Comparison of ENCODE assay signal across 10 mouse cellular contexts in the genomic region with DNA sequence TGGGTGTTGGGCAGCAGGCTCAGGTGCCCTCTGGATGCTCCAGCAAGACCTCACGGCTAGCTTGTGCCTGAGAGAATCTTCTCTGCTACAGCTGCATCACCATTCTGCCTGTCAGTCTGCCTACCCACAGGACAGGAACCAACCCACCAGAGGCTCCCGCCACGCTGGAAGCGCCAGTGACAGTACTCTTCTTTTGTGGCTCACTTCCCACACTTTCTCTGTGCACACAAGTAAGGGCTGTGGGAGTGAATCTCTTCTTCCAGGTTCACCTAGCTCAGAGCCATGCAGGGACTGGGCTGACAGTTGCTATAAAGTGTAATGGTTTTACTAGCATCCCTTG. TPM values are rescaled to one million over a fixed set of nuclear protein-coding genes. Genes with fewer than 3 reads are reported as not detected.
DNase-seq lines count a peak whose midpoint lies in the region; ATAC-seq and TF ChIP-seq lines count a peak whose summit lies in the region.
"Had no signal": no experiment of that assay in that cellular context is flagged by ENCODE, and none has a peak within 500 bp of the region (broad histone marks: within the 10 kb centered on the region; RNA-seq: fewer than 3 reads in every experiment).

No protein-coding gene starts in this region.

- no peak overlapping the region for H3K4me2 ChIP-seq in embryonic facial prominence, embryonic 13.5 days
- H3K4me2 ChIP-seq in stomach, embryonic 14.5 days (replicated peaks; ENCODE audit: low read depth, low read length) = no peak overlapping the region
- H3K4me2 ChIP-seq: lung, embryonic 14.5 days had no signal

- WGBS in embryonic facial prominence, embryonic 13.5 days = 87% methylated on average over 4 of the region's 4 CpGs
- WGBS in embryonic facial prominence, embryonic 10.5 days = 87% methylated on average over 4 of the region's 4 CpGs
- 81% methylated on average over 4 of the region's 4 CpGs for WGBS in stomach, embryonic 14.5 days
- WGBS in cerebellum, adult 2 months = 70% methylated on average over 4 of the region's 4 CpGs

- peaks cover 39% of the 10 kb centered on the region for H3K36me3 ChIP-seq in embryonic facial prominence, embryonic 13.5 days
- peaks cover 53% of the 10 kb centered on the region for H3K36me3 ChIP-seq in embryonic facial prominence, embryonic 10.5 days (replicated peaks)
- H3K36me3 ChIP-seq in stomach, embryonic 14.5 days (ENCODE audit: control insufficient read depth, insufficient read depth, low read length) = peaks cover 10% of the 10 kb centered on the region

- intact Hi-C loops in left cerebral cortex, postnatal 4 days (cut with DNase I) = no loop called here

- TF ChIP-seq CTCF in cerebellum, adult 2 months (IDR thresholded peaks at IDR 0.05; ENCODE audit: borderline replicate concordance, insufficient read depth, low read depth, low read length) = no peak

- H3K9me3 ChIP-seq in embryonic facial prominence, embryonic 13.5 days = no peaks in the 10 kb centered on the region
- no peaks in the 10 kb centered on the region for H3K9me3 ChIP-seq in embryonic facial prominence, embryonic 10.5 days
- no peaks in the 10 kb centered on the region for H3K9me3 ChIP-seq in stomach, embryonic 14.5 days (ENCODE audit: control insufficient read depth, low read depth, low read length)

- ATAC-seq in embryonic facial prominence, embryonic 13.5 days (ENCODE audit: insufficient number of reproducible peaks, insufficient read depth, low FRiP score, low TSS enrichment, low read depth) = no peak
- no peak for ATAC-seq in stomach, embryonic 14.5 days (ENCODE audit: insufficient number of reproducible peaks, insufficient read depth, low FRiP score, low read depth)
- ATAC-seq: Patski had no signal

- DNase-seq in embryonic facial prominence, embryonic 10.5 days (ENCODE audit: low spot score) = no peak
- peak; percentile 36 for DNase-seq in left cerebral cortex, adult 11 months (ENCODE audit: low spot score)
- no peak for DNase-seq in left cerebral cortex, postnatal 4 days
- DNase-seq in left cerebral cortex, adult 9 months (ENCODE audit: low spot score in 2 of 2) = peak; percentile 41 to 63
- no peak for DNase-seq in cerebellum, adult 2 months
- no peak for DNase-seq in thymus, postnatal 14 days
- DNase-seq: lung, embryonic 14.5 days had no signal

- H3K27ac ChIP-seq in embryonic facial prominence, embryonic 13.5 days = peak overlapping the region; percentile 71; the same call in 1 of the 2 replicates
- no peak overlapping the region for H3K27ac ChIP-seq in embryonic facial prominence, embryonic 10.5 days (replicated peaks)
- H3K27ac ChIP-seq in stomach, embryonic 14.5 days (ENCODE audit: low read length) = peak overlapping the region; percentile 61; the same call in 1 of the 2 replicates
- no peak overlapping the region for H3K27ac ChIP-seq in cerebellum, adult 2 months (ENCODE audit: insufficient read depth, low read length)

- H3K27me3 ChIP-seq in embryonic facial prominence, embryonic 13.5 days = no peaks in the 10 kb centered on the region
- no peaks in the 10 kb centered on the region for H3K27me3 ChIP-seq in embryonic facial prominence, embryonic 10.5 days (replicated peaks; ENCODE audit: low read depth, poor library complexity, severe bottlenecking)
- H3K27me3 ChIP-seq in stomach, embryonic 14.5 days (ENCODE audit: control insufficient read depth, insufficient read depth, low read length) = no peaks in the 10 kb centered on the region
- no peaks in the 10 kb centered on the region for H3K27me3 ChIP-seq in cerebellum, adult 2 months (ENCODE audit: control insufficient read depth, insufficient read depth, low read length)
- H3K27me3 ChIP-seq: Patski had no signal

- no peak for TF ChIP-seq POLR2A in cerebellum, adult 2 months (IDR thresholded peaks at IDR 0.05; ENCODE audit: borderline replicate concordance, insufficient read depth, low read length)

- no peak overlapping the region for H3K4me3 ChIP-seq in embryonic facial prominence, embryonic 13.5 days
- no peak overlapping the region for H3K4me3 ChIP-seq in embryonic facial prominence, embryonic 10.5 days
- no peak overlapping the region for H3K4me3 ChIP-seq in stomach, embryonic 14.5 days (ENCODE audit: low read depth, low read length)
- no peak overlapping the region for H3K4me3 ChIP-seq in cerebellum, adult 2 months (replicated peaks; ENCODE audit: insufficient read depth, low read depth, low read length)

- H3K9ac ChIP-seq in embryonic facial prominence, embryonic 13.5 days = no peak overlapping the region
- H3K9ac ChIP-seq in stomach, embryonic 14.5 days (replicated peaks; ENCODE audit: low read depth, low read length) = no peak overlapping the region

- peaks cover 29% of the 10 kb centered on the region for H3K4me1 ChIP-seq in embryonic facial prominence, embryonic 13.5 days
- peaks cover 25% of the 10 kb centered on the region for H3K4me1 ChIP-seq in embryonic facial prominence, embryonic 10.5 days
- H3K4me1 ChIP-seq in stomach, embryonic 14.5 days (ENCODE audit: control insufficient read depth, insufficient read depth, low read length) = peaks cover 20% of the 10 kb centered on the region
- H3K4me1 ChIP-seq in cerebellum, adult 2 months (ENCODE audit: control insufficient read depth, insufficient read depth, low read length) = peaks cover 13% of the 10 kb centered on the region; the same call in 1 of the 2 replicates

RNA-seq across cellular contexts. Expression of a gene that starts 39.2 kb away (rescaled TPM):
- not detected in 2 replicates for polyA plus RNA-seq in embryonic facial prominence, embryonic 13.5 days (2015; fragmentation: Nextera tagmentation; extraction: Ambion mirVana)
- polyA plus RNA-seq in embryonic facial prominence, embryonic 10.5 days (2016; fragmentation: Nextera tagmentation; extraction: Ambion mirVana) = not detected in 2 replicates
- 1 to 10 TPM in 1 of 2 experiments, not detected in 1; 1.0 TPM for total RNA-seq in left cerebral cortex, postnatal 4 days (2021)
- polyA plus RNA-seq in stomach, embryonic 14.5 days (2014; fragmentation: Nextera tagmentation; extraction: Ambion mirVana) = not detected in 2 replicates
- not detected in 2 replicates for polyA plus RNA-seq in cerebellum, adult 2 months (2012; rRNA removed)
- polyA plus RNA-seq: lung, embryonic 14.5 days; Patski had no signal

RNA-seq across cellular contexts. Expression of a gene that starts 41.5 kb away (rescaled TPM):
- 24.4 and 26.0 TPM in 2 replicates for polyA plus RNA-seq in embryonic facial prominence, embryonic 13.5 days (2015; fragmentation: Nextera tagmentation; extraction: Ambion mirVana)
- 30.0 and 32.9 TPM in 2 replicates for polyA plus RNA-seq in embryonic facial prominence, embryonic 10.5 days (2016; fragmentation: Nextera tagmentation; extraction: Ambion mirVana)
- 10 to 100 TPM; 18.5 to 20.1 TPM for total RNA-seq in left cerebral cortex, postnatal 4 days (2021)
- polyA plus RNA-seq in stomach, embryonic 14.5 days (2014; fragmentation: Nextera tagmentation; extraction: Ambion mirVana) = 36.1 and 36.2 TPM in 2 replicates
- polyA plus RNA-seq in cerebellum, adult 2 months (2012; rRNA removed) = 9.1 and 10.6 TPM in 2 replicates

RNA-seq across cellular contexts. Expression of a gene that starts 51.5 kb away (rescaled TPM):
- polyA plus RNA-seq in embryonic facial prominence, embryonic 13.5 days (2015; fragmentation: Nextera tagmentation; extraction: Ambion mirVana) = 25.3 TPM in 2 replicates
- 18.6 and 20.5 TPM in 2 replicates for polyA plus RNA-seq in embryonic facial prominence, embryonic 10.5 days (2016; fragmentation: Nextera tagmentation; extraction: Ambion mirVana)
- 10 to 100 TPM; 10.5 to 10.7 TPM for total RNA-seq in left cerebral cortex, postnatal 4 days (2021)
- polyA plus RNA-seq in stomach, embryonic 14.5 days (2014; fragmentation: Nextera tagmentation; extraction: Ambion mirVana) = 20.8 and 21.5 TPM in 2 replicates
- 32.6 and 33.5 TPM in 2 replicates for polyA plus RNA-seq in cerebellum, adult 2 months (2012; rRNA removed)

Comparison
In these comparisons a context has a peak if more than half of its experiments do, and no peak if none do; other contexts are left out.
1. H3K27ac ChIP-seq: peak in embryonic facial prominence, embryonic 13.5 days (single experiment) and stomach, embryonic 14.5 days (single experiment); none in embryonic facial prominence, embryonic 10.5 days (single experiment) and cerebellum, adult 2 months (single experiment).
2. DNase-seq: peak in left cerebral cortex, adult 11 months (single experiment) and left cerebral cortex, adult 9 months (2 of 2); none in embryonic facial prominence, embryonic 10.5 days (single experiment), left cerebral cortex, postnatal 4 days (single experiment), cerebellum, adult 2 months (0 of 2) and thymus, postnatal 14 days (single experiment).